Mouse (Mus musculus): ENCODE measurements around the gene Micall2. TPM values are rescaled to one million over a fixed set of nuclear protein-coding genes. Genes with fewer than 3 reads are reported as not detected.
A peak's percentile ranks its signal among the peaks of the same experiment; 100 is the strongest.

Gene Micall2
- total and polyA plus RNA-seq, 3 experiments: 5.4 to 17.6 TPM; not detected in 1

- Histone ChIP-seq H3K27ac (ENCODE audit: control insufficient read depth, low read depth, low read length) (no peak overlapping the region), H3K36me3 (ENCODE audit: control insufficient read depth in 1 of 2, insufficient read depth in 2 of 2, low read length in 2 of 2) (no peaks in the 10 kb centered on the region; a peak in 1 of 4 replicates), H3K9me3 (replicated peaks; ENCODE audit: insufficient read depth, low read length) (no peaks in the 10 kb centered on the region), H3K9ac (ENCODE audit: control insufficient read depth, low read depth, low read length, poor library complexity, severe bottlenecking) (no peak overlapping the region), H3K4me1 (ENCODE audit: control insufficient read depth in 1 of 2, insufficient read depth in 2 of 2, low read length in 2 of 2) (peaks cover 0 to 8% of the 10 kb centered on the region in 2 experiments; a peak in 1 of 4 replicates), H3K4me3 (ENCODE audit: control insufficient read depth in 1 of 2, insufficient read depth in 1 of 2, low read depth in 2 of 2, low read length in 2 of 2) (no peak overlapping the region), H3K79me2 (ENCODE audit: control insufficient read depth, insufficient read depth, low read length, poor library complexity) (peaks cover 9% of the 10 kb centered on the region), H3K27me3 (ENCODE audit: control insufficient read depth in 1 of 2, insufficient read depth in 2 of 2, low read length in 2 of 2) (no peaks in the 10 kb centered on the region)
- TF ChIP-seq NRF1 (IDR thresholded peaks at IDR 0.05; ENCODE audit: insufficient read depth, low read depth, low read length, poor library complexity, severe bottlenecking) (no peak), GATA1 (IDR thresholded peaks at IDR 0.05; ENCODE audit: low read depth, low read length) (no peak), CHD1 (IDR thresholded peaks at IDR 0.05; ENCODE audit: low read depth, low read length) (no peak), CTCF (IDR thresholded peaks at IDR 0.05 in 2 of 3, conservative IDR thresholded peaks at IDR 0.05 in 1 of 3; ENCODE audit: control insufficient read depth in 1 of 3, insufficient read depth in 1 of 3, low read depth in 2 of 3, low read length in 3 of 3, poor library complexity in 1 of 3, severe bottlenecking in 1 of 3) (no peak), ELF1 (IDR thresholded peaks at IDR 0.05; ENCODE audit: low read depth, low read length) (no peak), SMC3 (IDR thresholded peaks at IDR 0.05; ENCODE audit: low read depth, low read length) (no peak), GABPA (IDR thresholded peaks at IDR 0.05; ENCODE audit: low read depth, low read length) (no peak), TBP (IDR thresholded peaks at IDR 0.05; ENCODE audit: low read depth, low read length) (no peak), RCOR1 (IDR thresholded peaks at IDR 0.05; ENCODE audit: low read depth, low read length) (no peak), USF1 (IDR thresholded peaks at IDR 0.05; ENCODE audit: low read depth, low read length) (no peak), USF2 (IDR thresholded peaks at IDR 0.05; ENCODE audit: borderline replicate concordance in 1 of 2, insufficient read depth in 1 of 2, low read depth in 1 of 2, low read length in 2 of 2) (no peak), E2F4 (IDR thresholded peaks at IDR 0.05; ENCODE audit: borderline replicate concordance, low read depth, low read length) (no peak), POLR2AphosphoS5 (IDR thresholded peaks at IDR 0.05; ENCODE audit: borderline replicate concordance, low read depth, low read length) (no peak)
- DNase-seq (ENCODE audit: low read depth, low spot score): no peak
Measured at GRCm38 (mm10) chr5:139776966-139777365, 40.8 kb upstream of the Micall2 start.

- peak; percentile 97 for DNase-seq (ENCODE audit: low read depth, low spot score)
- Histone ChIP-seq H3K4me1 (ENCODE audit: control insufficient read depth in 1 of 2, insufficient read depth in 2 of 2, low read length in 2 of 2) (peaks cover 0 to 8% of the 10 kb centered on the region in 2 experiments; a peak in 1 of 4 replicates), H3K9me3 (replicated peaks; ENCODE audit: insufficient read depth, low read length) (no peaks in the 10 kb centered on the region), H3K36me3 (ENCODE audit: control insufficient read depth in 1 of 2, insufficient read depth in 2 of 2, low read length in 2 of 2) (no peaks in the 10 kb centered on the region; a peak in 1 of 4 replicates), H3K79me2 (ENCODE audit: control insufficient read depth, insufficient read depth, low read length, poor library complexity) (peaks cover 9% of the 10 kb centered on the region), H3K4me3 (ENCODE audit: control insufficient read depth in 1 of 2, insufficient read depth in 1 of 2, low read depth in 2 of 2, low read length in 2 of 2) (peak within 1 kb of the TSS; percentile 77 to 98), H3K27ac (ENCODE audit: control insufficient read depth, low read depth, low read length) (peak within 1 kb of the TSS; percentile 34; the same call in 1 of the 2 replicates), H3K9ac (ENCODE audit: control insufficient read depth, low read depth, low read length, poor library complexity, severe bottlenecking) (peak within 1 kb of the TSS; percentile 89), H3K27me3 (ENCODE audit: control insufficient read depth in 1 of 2, insufficient read depth in 2 of 2, low read length in 2 of 2) (no peaks in the 10 kb centered on the region)
- TF ChIP-seq BHLHE40 (IDR thresholded peaks at IDR 0.05; ENCODE audit: borderline replicate concordance, low read depth, low read length) (no peak), ZMIZ1 (IDR thresholded peaks at IDR 0.05; ENCODE audit: low read depth, low read length) (no peak), MYC (IDR thresholded peaks at IDR 0.05; ENCODE audit: low read depth, low read length) (peak; percentile 71; the same call in 1 of the 2 replicates), MAZ (IDR thresholded peaks at IDR 0.05; ENCODE audit: low read depth, low read length) (0 out of 2 replicates have a peak, but pooled peaks have one; percentile 41), GABPA (IDR thresholded peaks at IDR 0.05; ENCODE audit: low read depth, low read length) (peak; percentile 84; the same call in 1 of the 2 replicates), ZC3H11A (IDR thresholded peaks at IDR 0.05; ENCODE audit: low read depth, low read length) (no peak), NELFE (IDR thresholded peaks at IDR 0.05; ENCODE audit: low read depth, low read length) (peak; percentile 76), SMC3 (IDR thresholded peaks at IDR 0.05; ENCODE audit: low read depth, low read length) (peak; percentile 45), MYB (IDR thresholded peaks at IDR 0.05; ENCODE audit: low read depth, low read length) (no peak), ZKSCAN1 (IDR thresholded peaks at IDR 0.05; ENCODE audit: low read depth, low read length) (no peak), UBTF (IDR thresholded peaks at IDR 0.05; ENCODE audit: borderline replicate concordance, insufficient read depth, low read depth, low read length) (no peak), MEF2A (IDR thresholded peaks at IDR 0.05; ENCODE audit: extremely low read depth, insufficient replicate concordance, low read depth, low read length, poor library complexity, severe bottlenecking) (no peak), ETS1 (IDR thresholded peaks at IDR 0.05; ENCODE audit: low read depth, low read length) (peak; percentile 57), KAT2A (conservative IDR thresholded peaks at IDR 0.05; ENCODE audit: low read depth, low read length) (peak; percentile 93), USF2 (IDR thresholded peaks at IDR 0.05; ENCODE audit: borderline replicate concordance in 1 of 2, insufficient read depth in 1 of 2, low read depth in 1 of 2, low read length in 2 of 2) (no peak), MXI1 (IDR thresholded peaks at IDR 0.05; ENCODE audit: low read depth, low read length) (peak; percentile 90), CHD1 (IDR thresholded peaks at IDR 0.05; ENCODE audit: low read depth, low read length) (no peak), ELF1 (IDR thresholded peaks at IDR 0.05; ENCODE audit: low read depth, low read length) (peak; percentile 82), TBP (IDR thresholded peaks at IDR 0.05; ENCODE audit: low read depth, low read length) (peak; percentile 83), POLR2AphosphoS2 (IDR thresholded peaks at IDR 0.05; ENCODE audit: low read length) (no peak), POLR2AphosphoS5 (IDR thresholded peaks at IDR 0.05; ENCODE audit: borderline replicate concordance, low read depth, low read length) (no peak), RCOR1 (IDR thresholded peaks at IDR 0.05; ENCODE audit: low read depth, low read length) (peak; percentile 44)
Measured at GRCm38 (mm10) chr5:139775216-139775926, 39.2 kb upstream of the Micall2 start, which contains the start of gene Ints1. TSS of gene Ints1 (minus strand) at chr5:139775674.

Data from MEL (cell line).